Mouse (Mus musculus): ENCODE measurements around the gene Caln1.

- no peak for TF ChIP-seq POLR2A (IDR thresholded peaks at IDR 0.05; ENCODE audit: insufficient read depth, low read depth, low read length)
- no peak for TF ChIP-seq CTCF (IDR thresholded peaks at IDR 0.05; ENCODE audit: insufficient read depth, low read depth, low read length)
Measured at GRCm38 (mm10) chr5:130871086-130871485, 501.8 kb downstream of the Caln1 start.

All from olfactory bulb, adult 2 months (tissue).